Comparison of ENCODE assay signal across 9 mouse cellular contexts in genomic region chr10:71342030-71342805, GRCm38 (mm10). TPM values are rescaled to one million over a fixed set of nuclear protein-coding genes. Genes with fewer than 3 reads are reported as not detected.
DNase-seq lines count a peak whose midpoint lies in the region; ATAC-seq lines count a peak whose summit lies in the region.
"Had no signal": no experiment of that assay in that cellular context is flagged by ENCODE, and none has a peak within 500 bp of the region (broad histone marks: within the 10 kb centered on the region; RNA-seq: fewer than 3 reads in every experiment).

No protein-coding gene starts in this region.

- no peak for ATAC-seq in cerebellum, adult (ENCODE audit: insufficient number of reproducible peaks, low FRiP score, low TSS enrichment)

- peak; percentile 40 for DNase-seq in cerebellum, adult 9-11 months
- DNase-seq in lung, adult 18-20 months = peak; percentile 48 to 64
- no peak for DNase-seq in lung, postnatal 14 days
- DNase-seq in kidney, adult 9 months = peak; percentile 84
- DNase-seq in splenic B cell, adult 2 months (ENCODE audit: low read depth, low spot score) = peak; percentile 47
- no peak for DNase-seq in heart, postnatal 36 days
- no peak for DNase-seq in heart, postnatal 25 days (ENCODE audit: low spot score)
- DNase-seq: heart, adult 11 months had no signal

- H3K36me3 ChIP-seq in splenic B cell, adult 2 months (ENCODE audit: control insufficient read depth, insufficient read depth, low read length, poor library complexity, severe bottlenecking) = no peaks in the 10 kb centered on the region

- no peaks in the 10 kb centered on the region for H3K27me3 ChIP-seq in splenic B cell, adult 2 months (ENCODE audit: control insufficient read depth, insufficient read depth, low read length, poor library complexity, severe bottlenecking)

- intact Hi-C loops in heart, postnatal 36 days (cut with DNase I) = no loop called here
- intact Hi-C loops in heart, postnatal 25 days (cut with DNase I) = no loop called here

RNA-seq across cellular contexts. Expression of gene Cisd1, which starts 2.5 kb away (rescaled TPM):
- 100 to 1,000 TPM; 313 to 328 TPM for total RNA-seq in heart, postnatal 36 days (2021)
- 100 to 1,000 TPM; 306 to 315 TPM for total RNA-seq in heart, postnatal 25 days (2021)

RNA-seq across cellular contexts. Expression of gene Ipmk, which starts 5.3 kb away (rescaled TPM):
- 10 to 100 TPM; 14.3 to 15.5 TPM for total RNA-seq in heart, postnatal 36 days (2021)
- 10 to 100 TPM; 12.8 to 14.6 TPM for total RNA-seq in heart, postnatal 25 days (2021)

RNA-seq across cellular contexts. Expression of gene Ube2d1, which starts 57.2 kb away (rescaled TPM):
- total RNA-seq in heart, postnatal 36 days (2021) = 10 to 100 TPM; 48.0 to 50.6 TPM
- total RNA-seq in heart, postnatal 25 days (2021) = 10 to 100 TPM; 46.5 to 53.1 TPM

Comparison
In these comparisons a context has a peak if more than half of its experiments do, and no peak if none do; other contexts are left out.
1. DNase-seq: peak in cerebellum, adult 9-11 months (single experiment), lung, adult 18-20 months (2 of 2), kidney, adult 9 months (single experiment) and splenic B cell, adult 2 months (single experiment); none in lung, postnatal 14 days (single experiment), heart, postnatal 36 days (0 of 2) and heart, postnatal 25 days (single experiment).